Mouse (Mus musculus) hindbrain, embryonic 16.5 days (tissue): ENCODE measurements at regions not wholly inside any gene's neighbourhood (a gene's known extent, or its start where the extent isn't known, plus 50 kb on each side); places are given as distances from the start of the nearest gene placed in this dataset.

Experiments used
- ATAC-seq: fragments of 200-750 bp; cut with Nextera tagmentation; 2 replicates; pipeline ENCODE4 v1.8.0; 2017; ENCODE audit warnings: moderate TSS enrichment, moderate library complexity
- H3K27ac ChIP-seq: fragments of 300-500 bp; sonication (generic); 2 replicates; pipeline ENCODE4 v1.5.1; 2014; ENCODE audit warnings: low read depth, mild to moderate bottlenecking, control low read depth, low read length, moderate library complexity
- H3K27me3 ChIP-seq: fragments of 300-500 bp; sonication (generic); replicated peaks from 2 replicates; pipeline ENCODE4 v1.6.1; 2014; ENCODE audit warnings: low read length; ENCODE audit not compliant: control insufficient read depth, insufficient read depth
- H3K36me3 ChIP-seq: fragments of 300-500 bp; sonication (generic); 2 replicates; pipeline ENCODE4 v1.6.1; 2014; ENCODE audit warnings: mild to moderate bottlenecking, low read length, moderate library complexity, mixed read lengths; ENCODE audit not compliant: control insufficient read depth, insufficient read depth
- H3K4me1 ChIP-seq: fragments of 300-500 bp; sonication (generic); 2 replicates; pipeline ENCODE4 v1.6.1; 2014; ENCODE audit warnings: low read depth, low read length; ENCODE audit not compliant: control insufficient read depth, insufficient read depth
- H3K4me2 ChIP-seq: fragments of 300-500 bp; sonication (generic); 2 replicates; pipeline ENCODE4 v1.6.1; 2014; ENCODE audit warnings: mild to moderate bottlenecking, low read length, control low read depth, moderate library complexity
- H3K4me3 ChIP-seq: fragments of 300-500 bp; sonication (generic); 2 replicates; pipeline ENCODE4 v1.5.1; 2014; ENCODE audit warnings: mild to moderate bottlenecking, low read length, control low read depth, moderate library complexity
- H3K9ac ChIP-seq: fragments of 300-500 bp; sonication (generic); 2 replicates; pipeline ENCODE4 v1.6.1; 2014; ENCODE audit warnings: low read depth, mild to moderate bottlenecking, control low read depth, low read length, moderate library complexity
- H3K9me3 ChIP-seq: fragments of 300-500 bp; sonication (generic); 2 replicates; pipeline ENCODE4 v1.6.1; 2014; ENCODE audit warnings: mild to moderate bottlenecking, low read length, moderate library complexity; ENCODE audit not compliant: control insufficient read depth
- WGBS: fragments of 180-500 bp; shearing (Covaris S2); extraction: QIAGEN DNeasy Blood & Tissue Kit; methylation state at CpG from one replicate; pipeline ENCODE4 v1.1.7; 2014; 5-methylcytosine and 5-hydroxymethylcytosine counted together

DNA sequence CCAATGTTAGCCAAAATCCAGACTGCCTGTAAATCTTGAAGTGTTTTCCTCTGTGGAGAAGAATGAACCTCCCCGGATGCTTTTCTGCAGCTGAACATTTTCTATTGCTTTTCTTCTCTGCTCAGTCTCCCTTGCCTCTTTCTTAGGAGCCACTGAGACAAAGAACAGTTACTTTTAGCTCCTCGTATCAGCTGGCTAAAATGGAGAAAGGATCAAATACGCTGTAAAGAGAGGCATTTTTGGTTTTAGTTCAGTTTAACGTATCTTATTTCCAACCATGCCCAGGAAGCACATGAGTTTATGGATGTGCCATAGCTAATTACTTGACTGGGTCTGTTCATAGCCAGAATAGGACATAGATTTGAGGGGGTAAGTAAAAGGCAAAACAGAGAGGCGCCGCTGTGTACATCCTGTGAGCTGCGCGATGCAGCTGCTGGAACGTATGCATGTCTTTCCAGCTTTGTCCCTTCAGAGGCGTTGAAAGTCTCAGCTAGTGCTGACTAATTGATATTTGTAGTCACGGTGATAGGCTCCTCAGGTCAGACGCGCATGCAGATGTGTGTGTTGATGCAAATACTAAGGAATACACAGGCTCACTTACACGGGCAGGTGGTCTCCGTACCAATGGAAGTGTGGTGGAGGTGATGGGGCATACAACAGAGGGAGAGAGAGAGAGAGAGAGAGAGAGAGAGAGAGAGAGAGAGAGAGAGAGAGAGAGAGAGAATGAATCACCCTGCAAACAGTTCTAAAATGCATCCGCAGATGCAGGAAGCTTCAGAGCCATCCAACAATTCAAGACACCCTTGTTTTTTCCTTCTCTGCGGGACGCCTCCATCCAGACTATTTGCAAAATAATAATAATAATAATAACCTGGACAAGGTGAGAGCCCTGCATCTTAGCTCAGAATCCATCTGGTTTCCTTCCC is 216.5 kb upstream of the Ubash3b start:
- Histone ChIP-seq H3K4me3 (peak overlapping the region; percentile 36), H3K9me3 (no peaks in the 10 kb centered on the region), H3K27me3 (no peaks in the 10 kb centered on the region), H3K4me1 (peaks cover 31% of the 10 kb centered on the region), H3K27ac (peak overlapping the region; percentile 96), H3K9ac (peak overlapping the region; percentile 66), H3K36me3 (no peaks in the 10 kb centered on the region), H3K4me2 (peak overlapping the region; percentile 59)
- 10% methylated on average over 18 of the region's 18 CpGs for WGBS
- ATAC-seq, result peak; percentile 57

DNA sequence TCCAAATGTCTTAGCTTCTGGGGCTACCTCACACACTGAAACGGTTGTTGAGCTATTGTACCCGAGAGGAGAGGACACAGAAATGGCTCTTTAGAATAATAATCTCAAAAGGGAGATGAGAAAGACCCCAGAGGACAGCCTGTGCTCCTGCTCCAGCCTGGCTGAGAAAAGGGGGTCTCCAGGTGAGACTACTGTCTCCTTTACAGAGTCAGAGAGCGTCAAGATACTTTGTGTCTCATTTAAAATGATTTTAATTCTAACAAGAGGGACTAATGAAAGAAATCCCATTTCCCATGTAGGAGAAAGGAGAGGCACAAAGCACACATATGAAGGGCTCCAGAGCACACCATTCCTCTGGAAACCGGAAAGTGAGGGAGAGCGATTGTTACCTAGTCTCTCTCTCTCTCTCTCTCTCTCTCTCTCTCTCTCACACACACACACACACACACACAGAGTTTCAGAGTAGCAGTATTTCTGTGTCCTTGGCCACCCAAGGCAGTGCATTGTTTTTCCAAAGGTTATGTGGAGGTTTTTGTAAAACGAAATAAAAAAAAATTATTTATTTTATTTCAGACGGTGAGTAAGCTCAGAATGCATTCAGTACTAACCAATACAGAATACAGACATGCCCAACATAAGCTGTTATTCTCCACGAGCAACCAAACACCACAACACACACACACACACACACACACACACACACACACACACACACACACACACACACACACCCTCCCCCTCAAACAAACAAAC is 215.6 kb upstream of the Ubash3b start:
- peaks cover 31% of the 10 kb centered on the region for H3K4me1 ChIP-seq
- 9% methylated on average over 8 of the region's 8 CpGs for WGBS
- peak overlapping the region; percentile 66 for H3K9ac ChIP-seq

GRCm38 (mm10) chr9:41375984-41376651 is 214.6 kb upstream of the Ubash3b start:
- peak overlapping the region; percentile 66 for H3K9ac ChIP-seq
- no peaks in the 10 kb centered on the region for H3K36me3 ChIP-seq
- H3K9me3 ChIP-seq, result no peaks in the 10 kb centered on the region
- peak overlapping the region; percentile 96 for H3K27ac ChIP-seq
- H3K4me2 ChIP-seq, result peak overlapping the region; percentile 59
- WGBS, result 3% methylated on average over 24 of the region's 24 CpGs
- H3K27me3 ChIP-seq, result no peaks in the 10 kb centered on the region
- ATAC-seq, result peak; percentile 78
- H3K4me3 ChIP-seq, result peak overlapping the region; percentile 36
- H3K4me1 ChIP-seq, result peaks cover 27% of the 10 kb centered on the region

More for the DNA sequence above, 215.6 kb upstream of the Ubash3b start:
- no peaks in the 10 kb centered on the region for H3K36me3 ChIP-seq
- peak overlapping the region; percentile 96 for H3K27ac ChIP-seq
- no peak for ATAC-seq
- no peaks in the 10 kb centered on the region for H3K9me3 ChIP-seq
- H3K4me2 ChIP-seq, result peak overlapping the region; percentile 59
- H3K27me3 ChIP-seq, result no peaks in the 10 kb centered on the region
- H3K4me3 ChIP-seq, result peak overlapping the region; percentile 36

- Histone ChIP-seq H3K36me3 (no peaks in the 10 kb centered on the region), H3K4me3 (no peak overlapping the region), H3K27me3 (no peaks in the 10 kb centered on the region), H3K9ac (peak overlapping the region; percentile 55), H3K4me1 (peaks cover 23% of the 10 kb centered on the region), H3K9me3 (no peaks in the 10 kb centered on the region), H3K27ac (peak overlapping the region; percentile 89), H3K4me2 (peak overlapping the region; percentile 29)
- ATAC-seq, result no peak
- WGBS, result 10% methylated on average over 14 of the region's 14 CpGs
Measured at GRCm38 (mm10) chr9:41374591-41375481, 213.3 kb upstream of the Ubash3b start.

DNA sequence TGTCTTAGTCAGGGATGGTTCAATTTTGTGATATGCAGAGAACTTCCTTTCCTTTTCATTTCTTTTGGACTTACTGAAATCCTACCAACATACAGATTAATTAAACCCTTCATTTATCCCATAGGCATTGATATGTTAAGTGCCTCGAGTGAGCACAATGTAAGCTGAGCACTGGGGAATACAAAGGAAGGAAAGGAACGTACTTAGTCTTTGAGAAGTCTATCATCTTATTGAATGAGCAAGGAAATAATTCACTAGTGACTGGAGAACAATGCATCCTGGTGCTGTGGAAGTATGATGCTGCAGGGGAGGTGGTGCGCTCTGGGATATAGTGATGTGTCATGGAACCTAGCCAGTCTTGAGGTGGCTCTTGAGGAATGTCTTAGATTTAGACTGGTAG is 204.9 kb upstream of the Ubash3b start:
- no peak for ATAC-seq
- 13% methylated on average over 3 of the region's 3 CpGs for WGBS
- no peak overlapping the region for H3K9ac ChIP-seq
- no peak overlapping the region for H3K4me2 ChIP-seq
- H3K9me3 ChIP-seq, result no peaks in the 10 kb centered on the region
- peaks cover 4% of the 10 kb centered on the region for H3K4me1 ChIP-seq
- H3K36me3 ChIP-seq, result no peaks in the 10 kb centered on the region
- no peak overlapping the region for H3K27ac ChIP-seq
- H3K4me3 ChIP-seq, result no peak overlapping the region
- no peaks in the 10 kb centered on the region for H3K27me3 ChIP-seq

- no peak overlapping the region for H3K27ac ChIP-seq
- 8% methylated on average over 5 of the region's 5 CpGs for WGBS
- peak; percentile 73 for ATAC-seq
- H3K27me3 ChIP-seq, result no peaks in the 10 kb centered on the region
- H3K4me3 ChIP-seq, result no peak overlapping the region
- no peak overlapping the region; the same call in 1 of the 2 replicates for H3K9ac ChIP-seq
- H3K36me3 ChIP-seq, result no peaks in the 10 kb centered on the region
- H3K4me1 ChIP-seq, result peaks cover 4% of the 10 kb centered on the region
- no peak overlapping the region for H3K4me2 ChIP-seq
- no peaks in the 10 kb centered on the region for H3K9me3 ChIP-seq
Measured at GRCm38 (mm10) chr9:41365251-41365650, 203.8 kb upstream of the Ubash3b start.

DNA sequence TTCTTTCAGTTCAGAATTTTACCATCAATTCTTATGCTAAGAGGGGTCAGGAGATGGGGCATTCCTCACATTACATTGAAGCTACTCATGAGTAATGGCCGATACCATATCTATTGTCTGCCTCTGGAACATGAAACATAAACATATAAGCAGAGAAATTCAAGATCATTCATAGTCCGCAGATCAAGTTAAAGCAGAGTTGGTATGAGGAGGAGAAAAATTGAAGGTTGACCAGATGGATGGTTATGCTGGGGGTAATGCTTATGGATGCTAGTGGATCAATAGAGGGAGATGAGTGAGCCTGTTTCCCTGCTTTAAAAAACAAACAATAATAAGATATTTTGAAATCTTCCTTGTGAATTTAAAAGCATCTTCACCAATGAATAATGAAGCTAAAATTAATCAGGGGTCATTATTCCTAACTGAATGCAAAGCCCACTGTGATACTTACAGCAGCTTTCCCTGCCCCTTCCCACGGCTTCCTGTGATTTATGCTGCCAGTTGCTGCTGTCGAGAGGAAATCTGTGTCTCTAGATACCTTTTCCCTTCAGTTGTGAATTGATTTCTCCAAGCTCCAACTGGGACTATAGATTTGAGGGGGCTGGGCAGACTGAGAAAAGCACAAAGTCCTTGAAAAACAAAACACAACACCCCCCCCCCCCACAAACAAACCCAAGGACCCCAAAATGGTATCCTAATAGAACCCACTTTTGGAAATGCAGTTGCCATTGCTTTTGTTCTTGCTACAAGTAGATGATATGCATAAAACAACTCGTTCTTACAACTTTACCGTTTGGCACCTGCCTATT is 203.1 kb upstream of the Ubash3b start:
- Histone ChIP-seq H3K27ac (no peak overlapping the region), H3K36me3 (no peaks in the 10 kb centered on the region), H3K9ac (no peak overlapping the region), H3K9me3 (no peaks in the 10 kb centered on the region), H3K27me3 (no peaks in the 10 kb centered on the region), H3K4me3 (no peak overlapping the region), H3K4me1 (peaks cover 4% of the 10 kb centered on the region), H3K4me2 (no peak overlapping the region)
- ATAC-seq, result no peak
- 19% methylated on average over 6 of the region's 6 CpGs for WGBS

- Histone ChIP-seq H3K27me3 (no peaks in the 10 kb centered on the region), H3K4me2 (no peak overlapping the region), H3K9me3 (no peaks in the 10 kb centered on the region), H3K9ac (no peak overlapping the region), H3K36me3 (no peaks in the 10 kb centered on the region), H3K27ac (no peak overlapping the region), H3K4me3 (no peak overlapping the region), H3K4me1 (peaks cover 4% of the 10 kb centered on the region)
- ATAC-seq, result no peak
- 44% methylated on average over 5 of the region's 5 CpGs for WGBS
Measured at GRCm38 (mm10) chr9:41360356-41360755, 198.9 kb upstream of the Ubash3b start.
